20 mouse cellular contexts compared by ENCODE assay signal in genomic region chr3:34813046-34813625, GRCm38 (mm10).
DNase-seq lines count a peak whose midpoint lies in the region; ATAC-seq and TF ChIP-seq lines count a peak whose summit lies in the region.
"Had no signal": no experiment of that assay in that cellular context is flagged by ENCODE, and none has a peak within 500 bp of the region (broad histone marks: within the 10 kb centered on the region; RNA-seq: fewer than 3 reads in every experiment).

No protein-coding gene starts in this region.

- TF ChIP-seq CTCF in forebrain, postnatal 0 days (IDR thresholded peaks at IDR 0.05; ENCODE audit: low read depth): no peak
- no peak for TF ChIP-seq CTCF in Patski (IDR thresholded peaks at IDR 0.05)

- H3K9ac ChIP-seq in forebrain, postnatal 0 days: no peak overlapping the region
- no peak overlapping the region for H3K9ac ChIP-seq in limb, embryonic 13.5 days
- H3K9ac ChIP-seq: embryonic facial prominence, embryonic 15.5 days; heart, embryonic 12.5 days; hindbrain, embryonic 15.5 days had no signal

- no peak for ATAC-seq in forebrain, postnatal 0 days
- ATAC-seq in Patski: no peak
- 0 out of 2 replicates have a peak, but pooled peaks have one; percentile 40 for ATAC-seq in limb, embryonic 13.5 days (ENCODE audit: low FRiP score, low read depth)
- ATAC-seq: activated CD4-positive, CD25-positive, alpha-beta regulatory T cell, adult 4 months; intestine, embryonic 16.5 days had no signal

- no peak overlapping the region for H3K4me2 ChIP-seq in forebrain, postnatal 0 days (ENCODE audit: low read depth)
- no peak overlapping the region for H3K4me2 ChIP-seq in limb, embryonic 13.5 days (replicated peaks)
- H3K4me2 ChIP-seq: embryonic facial prominence, embryonic 15.5 days; heart, embryonic 12.5 days; hindbrain, embryonic 15.5 days had no signal

- no peaks in the 10 kb centered on the region for H3K36me3 ChIP-seq in forebrain, embryonic 10.5 days (replicated peaks)
- H3K36me3 ChIP-seq in forebrain, postnatal 0 days (ENCODE audit: insufficient read depth): no peaks in the 10 kb centered on the region
- no peaks in the 10 kb centered on the region for H3K36me3 ChIP-seq in limb, embryonic 13.5 days
- H3K36me3 ChIP-seq: embryonic facial prominence, embryonic 15.5 days; heart, embryonic 12.5 days; hindbrain, embryonic 15.5 days had no signal

- whole genome bisulfite sequencing in forebrain, embryonic 10.5 days: 61% methylated on average over 9 of the region's 9 CpGs
- 30% methylated on average over 9 of the region's 9 CpGs for WGBS in forebrain, postnatal 0 days
- 23% methylated on average over 9 of the region's 9 CpGs for WGBS in limb, embryonic 13.5 days

- no peak overlapping the region for H3K4me3 ChIP-seq in forebrain, embryonic 10.5 days
- no peak overlapping the region for H3K4me3 ChIP-seq in forebrain, postnatal 0 days (ENCODE audit: low read depth, low read length)
- no peak overlapping the region for H3K4me3 ChIP-seq in limb, embryonic 13.5 days
- H3K4me3 ChIP-seq: embryonic facial prominence, embryonic 15.5 days; erythroblast, embryonic 14.5 days; heart, embryonic 12.5 days; hindbrain, embryonic 15.5 days had no signal

- H3K4me1 ChIP-seq in forebrain, embryonic 10.5 days: peaks cover 27% of the 10 kb centered on the region
- no peaks in the 10 kb centered on the region for H3K4me1 ChIP-seq in forebrain, postnatal 0 days (ENCODE audit: insufficient read depth)
- peaks cover 14% of the 10 kb centered on the region for H3K4me1 ChIP-seq in limb, embryonic 13.5 days
- H3K4me1 ChIP-seq: heart, embryonic 12.5 days; hindbrain, embryonic 15.5 days had no signal

- H3K27me3 ChIP-seq in forebrain, embryonic 10.5 days (ENCODE audit: poor library complexity, severe bottlenecking): peaks cover 17% of the 10 kb centered on the region; the same call in 1 of the 2 replicates
- H3K27me3 ChIP-seq in forebrain, postnatal 0 days (ENCODE audit: insufficient read depth, low read length): no peaks in the 10 kb centered on the region; the same call in 1 of the 2 replicates
- no peaks in the 10 kb centered on the region for H3K27me3 ChIP-seq in Patski
- H3K27me3 ChIP-seq in limb, embryonic 13.5 days: peaks cover 20% of the 10 kb centered on the region

- no peak for DNase-seq in forebrain, embryonic 10.5 days (ENCODE audit: extremely low spot score, low spot score)
- no peak for DNase-seq in forebrain, postnatal 0 days
- peak; percentile 56 for DNase-seq in heart, adult 11 months
- no peak for DNase-seq in heart, postnatal 14 days
- DNase-seq in Patski (ENCODE audit: low read depth, low spot score): peak; percentile 50
- no peak for DNase-seq in left cerebral cortex, postnatal 10 days (ENCODE audit: extremely low spot score in 1 of 2, low spot score in 2 of 2)
- DNase-seq in thymus, adult 18-20 months: no peak
- DNase-seq: adrenal gland, postnatal 14 days; cerebellum, adult 18-20 months; cerebellum, adult 9-11 months; cerebellum, postnatal 36 days; gastrocnemius, postnatal 14 days; heart, postnatal 36 days had no signal

- POLR2A ChIA-PET in Patski (lab: Charles Lee): no interaction called here

- intact Hi-C loops in heart, postnatal 14 days (cut with DNase I): no loop called here
- intact Hi-C loops in left cerebral cortex, postnatal 10 days (cut with DNase I): no loop called here

- CTCF ChIA-PET in Patski (lab: Charles Lee): interaction anchor here (1.8 kb wide), 1 partner anchor 26 kb away, joined by 6 read pairs; no protein-coding TSS in a partner anchor

- H3K9me3 ChIP-seq in forebrain, embryonic 10.5 days: no peaks in the 10 kb centered on the region
- H3K9me3 ChIP-seq in forebrain, postnatal 0 days (ENCODE audit: low read length): no peaks in the 10 kb centered on the region
- no peaks in the 10 kb centered on the region for H3K9me3 ChIP-seq in limb, embryonic 13.5 days
- H3K9me3 ChIP-seq: embryonic facial prominence, embryonic 15.5 days; hindbrain, embryonic 15.5 days had no signal

- in situ Hi-C loops in Patski (cut with MboI; ENCODE audit: low pct_unique_long_range_greater_than_20kb): no loop called here

- H3K27ac ChIP-seq in forebrain, embryonic 10.5 days: peak overlapping the region; percentile 60; the same call in 1 of the 2 replicates
- no peak overlapping the region for H3K27ac ChIP-seq in forebrain, postnatal 0 days (ENCODE audit: low read depth, low read length)
- H3K27ac ChIP-seq in limb, embryonic 13.5 days: no peak overlapping the region
- H3K27ac ChIP-seq: embryonic facial prominence, embryonic 15.5 days; hindbrain, embryonic 15.5 days had no signal

Comparison
In these comparisons a context has a peak if more than half of its experiments do, and no peak if none do; other contexts are left out.
1. DNase-seq: peak in heart, adult 11 months (single experiment) and Patski (single experiment); none in forebrain, embryonic 10.5 days (single experiment), forebrain, postnatal 0 days (single experiment), heart, postnatal 14 days (0 of 2), left cerebral cortex, postnatal 10 days (0 of 2) and thymus, adult 18-20 months (0 of 2).